Mouse (Mus musculus): ENCODE results near the gene Dclk3. TPM values are rescaled to one million over a fixed set of nuclear protein-coding genes. Genes with fewer than 3 reads are reported as not detected.

Gene Dclk3
- polyA plus RNA-seq, 1 experiment from 2014 or later = 0.07 TPM

GRCm38 (mm10) chr9:111404346-111405079, 34.4 kb upstream of the Dclk3 start:
- Histone ChIP-seq H3K4me2 (no peak overlapping the region), H3K9ac (ENCODE audit: low read depth, low read length) (no peak overlapping the region), H3K4me1 (replicated peaks; ENCODE audit: control insufficient read depth, insufficient read depth, low read length) (no peaks in the 10 kb centered on the region), H3K27ac (ENCODE audit: low read depth, low read length) (no peak overlapping the region), H3K9me3 (ENCODE audit: control insufficient read depth, low read length) (no peaks in the 10 kb centered on the region), H3K4me3 (ENCODE audit: low read depth, low read length) (no peak overlapping the region), H3K27me3 (replicated peaks; ENCODE audit: control insufficient read depth, insufficient read depth, low read length) (no peaks in the 10 kb centered on the region), H3K36me3 (ENCODE audit: control insufficient read depth, insufficient read depth, low read length) (no peaks in the 10 kb centered on the region)
- DNase-seq (ENCODE audit: low spot score) (no peak), ATAC-seq (replicated peaks; ENCODE audit: low FRiP score) (no peak)
- 82% methylated on average over 12 of the region's 12 CpGs for WGBS

GRCm38 (mm10) chr9:111405080-111405428, 33.8 kb upstream of the Dclk3 start:
- ATAC-seq (replicated peaks; ENCODE audit: low FRiP score) = no peak
- Histone ChIP-seq H3K27ac (ENCODE audit: low read depth, low read length) (no peak overlapping the region), H3K27me3 (replicated peaks; ENCODE audit: control insufficient read depth, insufficient read depth, low read length) (no peaks in the 10 kb centered on the region), H3K4me1 (replicated peaks; ENCODE audit: control insufficient read depth, insufficient read depth, low read length) (no peaks in the 10 kb centered on the region), H3K4me2 (no peak overlapping the region), H3K9me3 (ENCODE audit: control insufficient read depth, low read length) (no peaks in the 10 kb centered on the region), H3K36me3 (ENCODE audit: control insufficient read depth, insufficient read depth, low read length) (no peaks in the 10 kb centered on the region), H3K4me3 (ENCODE audit: low read depth, low read length) (no peak overlapping the region), H3K9ac (ENCODE audit: low read depth, low read length) (no peak overlapping the region)
- WGBS = 77% methylated on average over 6 of the region's 6 CpGs
- no peak for DNase-seq (ENCODE audit: low spot score)

DNA sequence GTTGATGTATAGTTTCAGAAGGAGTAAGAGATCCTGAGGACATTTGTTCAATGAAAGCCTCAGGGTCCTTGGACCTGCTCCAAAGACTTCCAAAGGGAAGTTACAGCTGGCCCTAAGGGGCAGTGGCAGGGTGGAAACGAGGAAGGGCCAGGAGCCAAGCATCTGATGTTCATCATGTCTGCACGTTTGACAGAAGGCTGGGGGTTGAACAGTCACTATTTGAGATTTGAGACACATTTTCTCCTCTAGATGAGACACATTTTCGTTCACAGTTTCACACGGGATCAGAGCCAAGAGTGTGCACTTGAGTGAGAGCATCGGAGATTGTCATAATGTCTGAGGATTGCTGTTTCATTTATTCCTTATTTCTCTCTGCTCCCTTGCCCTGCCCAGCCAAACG, 30.9 kb upstream of the Dclk3 start:
- Histone ChIP-seq H3K27ac (ENCODE audit: low read depth, low read length) (no peak overlapping the region), H3K4me2 (no peak overlapping the region), H3K36me3 (ENCODE audit: control insufficient read depth, insufficient read depth, low read length) (no peaks in the 10 kb centered on the region), H3K27me3 (replicated peaks; ENCODE audit: control insufficient read depth, insufficient read depth, low read length) (no peaks in the 10 kb centered on the region), H3K4me1 (replicated peaks; ENCODE audit: control insufficient read depth, insufficient read depth, low read length) (no peaks in the 10 kb centered on the region), H3K4me3 (ENCODE audit: low read depth, low read length) (no peak overlapping the region), H3K9ac (ENCODE audit: low read depth, low read length) (no peak overlapping the region), H3K9me3 (ENCODE audit: control insufficient read depth, low read length) (no peaks in the 10 kb centered on the region)
- 70% methylated on average over 6 of the region's 6 CpGs for WGBS
- ATAC-seq (replicated peaks; ENCODE audit: low FRiP score) (no peak), DNase-seq (ENCODE audit: low spot score) (no peak)

GRCm38 (mm10) chr9:111408427-111408826, 30.5 kb upstream of the Dclk3 start:
- ATAC-seq (replicated peaks; ENCODE audit: low FRiP score) (no peak), DNase-seq (ENCODE audit: low spot score) (no peak)
- Histone ChIP-seq H3K9me3 (ENCODE audit: control insufficient read depth, low read length) (no peaks in the 10 kb centered on the region), H3K4me3 (ENCODE audit: low read depth, low read length) (no peak overlapping the region), H3K27me3 (replicated peaks; ENCODE audit: control insufficient read depth, insufficient read depth, low read length) (no peaks in the 10 kb centered on the region), H3K4me2 (no peak overlapping the region), H3K27ac (ENCODE audit: low read depth, low read length) (no peak overlapping the region), H3K4me1 (replicated peaks; ENCODE audit: control insufficient read depth, insufficient read depth, low read length) (no peaks in the 10 kb centered on the region), H3K9ac (ENCODE audit: low read depth, low read length) (no peak overlapping the region), H3K36me3 (ENCODE audit: control insufficient read depth, insufficient read depth, low read length) (no peaks in the 10 kb centered on the region)
- WGBS = 73% methylated on average over 10 of the region's 10 CpGs

DNA sequence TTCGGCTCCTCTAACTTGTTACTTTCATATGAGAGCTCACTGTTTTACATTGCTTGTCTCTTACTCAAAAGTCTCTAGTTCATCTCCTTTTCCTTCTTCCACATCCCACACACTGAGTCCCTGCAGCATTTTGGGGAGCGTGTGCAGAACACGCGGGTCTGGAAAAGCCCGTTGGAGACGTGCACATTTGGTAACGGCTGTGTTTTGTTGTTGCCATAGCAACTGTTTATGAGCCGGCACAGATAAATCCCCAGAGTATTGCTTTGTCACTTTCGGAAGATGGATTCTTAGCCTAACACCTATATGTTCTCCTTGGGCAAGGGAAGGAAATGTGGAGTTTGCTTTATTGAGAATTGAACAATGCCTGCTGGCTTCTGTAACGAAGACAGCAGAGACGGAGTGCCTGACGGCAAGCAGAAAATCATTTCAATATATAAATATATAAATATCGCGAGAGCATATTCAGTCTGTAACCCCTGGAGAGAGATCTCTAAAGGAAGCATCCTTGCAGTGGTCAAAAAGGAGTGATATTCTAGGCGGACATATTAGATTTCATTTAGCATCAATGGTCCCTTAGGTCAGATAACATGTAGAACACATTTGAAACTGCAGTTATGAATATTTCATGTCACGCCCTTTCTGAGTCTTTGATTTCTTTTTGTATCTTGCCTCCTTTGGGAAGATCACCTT, 26.3 kb upstream of the Dclk3 start:
- no peak for DNase-seq (ENCODE audit: low spot score)
- H3K9ac ChIP-seq (ENCODE audit: low read depth, low read length) = no peak overlapping the region
- H3K9me3 ChIP-seq (ENCODE audit: control insufficient read depth, low read length) = no peaks in the 10 kb centered on the region
- H3K36me3 ChIP-seq (ENCODE audit: control insufficient read depth, insufficient read depth, low read length) = no peaks in the 10 kb centered on the region
- no peaks in the 10 kb centered on the region for H3K4me1 ChIP-seq (replicated peaks; ENCODE audit: control insufficient read depth, insufficient read depth, low read length)
- no peak overlapping the region for H3K4me3 ChIP-seq (ENCODE audit: low read depth, low read length)
- ATAC-seq (replicated peaks; ENCODE audit: low FRiP score) = no peak
- H3K27ac ChIP-seq (ENCODE audit: low read depth, low read length) = no peak overlapping the region
- H3K4me2 ChIP-seq = no peak overlapping the region
- H3K27me3 ChIP-seq (replicated peaks; ENCODE audit: control insufficient read depth, insufficient read depth, low read length) = no peaks in the 10 kb centered on the region
- 87% methylated on average over 16 of the region's 16 CpGs for WGBS

DNA sequence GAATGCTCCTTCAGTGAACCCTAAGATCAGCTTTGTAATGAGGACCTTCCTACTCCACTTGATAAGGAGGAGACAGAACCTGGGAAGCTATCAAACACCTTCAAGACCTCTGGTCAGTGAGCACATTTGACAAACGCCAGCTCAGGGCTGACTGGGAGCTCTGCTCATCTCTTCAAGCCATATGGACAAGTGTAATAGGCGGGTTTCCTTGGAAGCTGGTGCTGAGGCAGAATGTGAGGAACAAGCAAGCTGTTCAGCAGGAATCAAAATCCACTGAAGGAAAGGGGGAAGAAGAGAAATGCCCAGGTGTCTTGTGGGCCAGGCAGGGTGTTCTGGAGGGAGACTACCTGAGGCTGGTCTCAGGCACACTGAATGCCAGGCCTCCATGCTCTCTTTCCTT, 17.0 kb upstream of the Dclk3 start:
- Histone ChIP-seq H3K36me3 (ENCODE audit: control insufficient read depth, insufficient read depth, low read length) (no peaks in the 10 kb centered on the region), H3K4me2 (no peak overlapping the region), H3K4me1 (replicated peaks; ENCODE audit: control insufficient read depth, insufficient read depth, low read length) (no peaks in the 10 kb centered on the region), H3K9me3 (ENCODE audit: control insufficient read depth, low read length) (no peaks in the 10 kb centered on the region), H3K9ac (ENCODE audit: low read depth, low read length) (no peak overlapping the region), H3K27me3 (replicated peaks; ENCODE audit: control insufficient read depth, insufficient read depth, low read length) (no peaks in the 10 kb centered on the region), H3K4me3 (ENCODE audit: low read depth, low read length) (no peak overlapping the region), H3K27ac (ENCODE audit: low read depth, low read length) (no peak overlapping the region)
- WGBS = 56% methylated on average over 2 of the region's 2 CpGs
- no peak for DNase-seq (ENCODE audit: low spot score)
- ATAC-seq (replicated peaks; ENCODE audit: low FRiP score) = no peak

GRCm38 (mm10) chr9:111422567-111422966, 16.3 kb upstream of the Dclk3 start:
- WGBS = 74% methylated on average over 5 of the region's 5 CpGs
- no peak overlapping the region for H3K9ac ChIP-seq (ENCODE audit: low read depth, low read length)
- no peaks in the 10 kb centered on the region for H3K36me3 ChIP-seq (ENCODE audit: control insufficient read depth, insufficient read depth, low read length)
- no peak overlapping the region for H3K4me3 ChIP-seq (ENCODE audit: low read depth, low read length)
- H3K4me1 ChIP-seq (replicated peaks; ENCODE audit: control insufficient read depth, insufficient read depth, low read length) = no peaks in the 10 kb centered on the region
- no peak overlapping the region for H3K4me2 ChIP-seq
- H3K27ac ChIP-seq (ENCODE audit: low read depth, low read length) = no peak overlapping the region
- no peak for ATAC-seq (replicated peaks; ENCODE audit: low FRiP score)
- no peak for DNase-seq (ENCODE audit: low spot score)
- H3K27me3 ChIP-seq (replicated peaks; ENCODE audit: control insufficient read depth, insufficient read depth, low read length) = no peaks in the 10 kb centered on the region
- H3K9me3 ChIP-seq (ENCODE audit: control insufficient read depth, low read length) = no peaks in the 10 kb centered on the region

DNA sequence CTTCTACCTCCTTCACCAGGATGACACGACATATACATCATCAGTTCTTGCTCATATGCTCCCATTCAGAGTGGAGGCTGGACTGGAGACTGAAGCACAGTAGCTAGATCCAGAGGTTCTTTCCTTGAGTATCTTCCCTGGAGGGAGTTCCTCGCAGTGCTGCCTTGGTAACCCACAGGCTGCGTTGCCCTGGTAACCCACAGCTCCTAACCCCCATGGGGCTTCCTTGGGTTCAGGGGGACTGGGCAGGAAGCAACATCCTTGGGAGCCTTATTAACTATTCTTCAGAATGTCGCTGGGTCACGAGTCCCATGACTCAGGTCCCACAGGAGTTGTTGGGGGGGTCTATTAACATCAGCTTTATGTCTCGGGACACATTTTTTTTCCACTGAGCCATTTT, 13.8 kb upstream of the Dclk3 start:
- no peak overlapping the region for H3K4me2 ChIP-seq
- no peaks in the 10 kb centered on the region for H3K36me3 ChIP-seq (ENCODE audit: control insufficient read depth, insufficient read depth, low read length)
- H3K9ac ChIP-seq (ENCODE audit: low read depth, low read length) = no peak overlapping the region
- 77% methylated on average over 6 of the region's 6 CpGs for WGBS
- ATAC-seq (replicated peaks; ENCODE audit: low FRiP score) (no peak), DNase-seq (ENCODE audit: low spot score) (no peak)
- no peaks in the 10 kb centered on the region for H3K9me3 ChIP-seq (ENCODE audit: control insufficient read depth, low read length)
- no peaks in the 10 kb centered on the region for H3K27me3 ChIP-seq (replicated peaks; ENCODE audit: control insufficient read depth, insufficient read depth, low read length)
- no peaks in the 10 kb centered on the region for H3K4me1 ChIP-seq (replicated peaks; ENCODE audit: control insufficient read depth, insufficient read depth, low read length)
- no peak overlapping the region for H3K4me3 ChIP-seq (ENCODE audit: low read depth, low read length)
- H3K27ac ChIP-seq (ENCODE audit: low read depth, low read length) = no peak overlapping the region

GRCm38 (mm10) chr9:111425952-111426351, 12.9 kb upstream of the Dclk3 start:
- no peak overlapping the region for H3K4me3 ChIP-seq (ENCODE audit: low read depth, low read length)
- WGBS = 86% methylated on average over 4 of the region's 4 CpGs
- H3K27ac ChIP-seq (ENCODE audit: low read depth, low read length) = no peak overlapping the region
- H3K9ac ChIP-seq (ENCODE audit: low read depth, low read length) = no peak overlapping the region
- H3K4me2 ChIP-seq = no peak overlapping the region
- ATAC-seq (replicated peaks; ENCODE audit: low FRiP score) (no peak), DNase-seq (ENCODE audit: low spot score) (no peak)
- no peaks in the 10 kb centered on the region for H3K27me3 ChIP-seq (replicated peaks; ENCODE audit: control insufficient read depth, insufficient read depth, low read length)
- no peaks in the 10 kb centered on the region for H3K36me3 ChIP-seq (ENCODE audit: control insufficient read depth, insufficient read depth, low read length)
- no peaks in the 10 kb centered on the region for H3K9me3 ChIP-seq (ENCODE audit: control insufficient read depth, low read length)
- no peaks in the 10 kb centered on the region for H3K4me1 ChIP-seq (replicated peaks; ENCODE audit: control insufficient read depth, insufficient read depth, low read length)
